Mouse (Mus musculus): ENCODE measurements around the gene Ep300. TPM values are rescaled to one million over a fixed set of nuclear protein-coding genes. Genes with fewer than 3 reads are reported as not detected.

Gene Ep300
- total and polyA plus RNA-seq, 3 experiments, result 11.6 to 45.2 (median 32.3) TPM

GRCm38 (mm10) chr15:81561996-81562395, 23.2 kb upstream of the Ep300 start:
- TF ChIP-seq KAT2A (conservative IDR thresholded peaks at IDR 0.05; ENCODE audit: low read depth, low read length) (no peak), POLR2AphosphoS5 (IDR thresholded peaks at IDR 0.05; ENCODE audit: borderline replicate concordance, low read depth, low read length) (no peak), GABPA (IDR thresholded peaks at IDR 0.05; ENCODE audit: low read depth, low read length) (no peak), TCF12 (IDR thresholded peaks at IDR 0.05; ENCODE audit: low read depth, low read length) (no peak), USF1 (IDR thresholded peaks at IDR 0.05; ENCODE audit: low read depth, low read length) (no peak), USF2 (IDR thresholded peaks at IDR 0.05; ENCODE audit: borderline replicate concordance in 1 of 2, insufficient read depth in 1 of 2, low read depth in 1 of 2, low read length in 2 of 2) (no peak), TAL1 (IDR thresholded peaks at IDR 0.05; ENCODE audit: low read length) (no peak), ZKSCAN1 (IDR thresholded peaks at IDR 0.05; ENCODE audit: low read depth, low read length) (no peak)
- no peaks in the 10 kb centered on the region for H3K9me3 ChIP-seq (replicated peaks; ENCODE audit: insufficient read depth, low read length)
- no peak for DNase-seq (ENCODE audit: low read depth, low spot score)
- no peak overlapping the region for H3K4me3 ChIP-seq (ENCODE audit: control insufficient read depth in 1 of 2, insufficient read depth in 1 of 2, low read depth in 2 of 2, low read length in 2 of 2)
- no peak overlapping the region for H3K9ac ChIP-seq (ENCODE audit: control insufficient read depth, low read depth, low read length, poor library complexity, severe bottlenecking)
- no peaks in the 10 kb centered on the region for H3K79me2 ChIP-seq (ENCODE audit: control insufficient read depth, insufficient read depth, low read length, poor library complexity)
- H3K27ac ChIP-seq (ENCODE audit: control insufficient read depth, low read depth, low read length), result no peak overlapping the region
- H3K36me3 ChIP-seq (ENCODE audit: control insufficient read depth in 1 of 2, insufficient read depth in 2 of 2, low read length in 2 of 2), result no peaks in the 10 kb centered on the region
- H3K27me3 ChIP-seq (ENCODE audit: control insufficient read depth in 1 of 2, insufficient read depth in 2 of 2, low read length in 2 of 2), result no peaks in the 10 kb centered on the region; a peak in 1 of 4 replicates
- no peaks in the 10 kb centered on the region; a peak in 1 of 4 replicates for H3K4me1 ChIP-seq (ENCODE audit: control insufficient read depth in 1 of 2, insufficient read depth in 2 of 2, low read length in 2 of 2)

- H3K36me3 ChIP-seq (ENCODE audit: control insufficient read depth in 1 of 2, insufficient read depth in 2 of 2, low read length in 2 of 2), result peaks cover 0 to 3% of the 10 kb centered on the region in 2 experiments; a peak in 2 of 4 replicates
- no peak for DNase-seq (ENCODE audit: low read depth, low spot score)
- no peak overlapping the region for H3K9ac ChIP-seq (ENCODE audit: control insufficient read depth, low read depth, low read length, poor library complexity, severe bottlenecking)
- TF ChIP-seq CHD2 (IDR thresholded peaks at IDR 0.05; ENCODE audit: low read length), result no peak
- no peak for TF ChIP-seq RAD21 (IDR thresholded peaks at IDR 0.05; ENCODE audit: low read depth, low read length)
- no peak for TF ChIP-seq JUND (IDR thresholded peaks at IDR 0.05; ENCODE audit: low read depth, low read length)
- TF ChIP-seq NELFE (IDR thresholded peaks at IDR 0.05; ENCODE audit: low read depth, low read length), result no peak
- no peak for TF ChIP-seq POLR2A (IDR thresholded peaks at IDR 0.05; ENCODE audit: control insufficient read depth in 1 of 2, insufficient read depth in 1 of 2, low read depth in 1 of 2, low read length in 2 of 2, poor library complexity in 1 of 2)
- TF ChIP-seq NRF1 (IDR thresholded peaks at IDR 0.05; ENCODE audit: insufficient read depth, low read depth, low read length, poor library complexity, severe bottlenecking), result no peak
- no peak for TF ChIP-seq POLR2AphosphoS2 (IDR thresholded peaks at IDR 0.05; ENCODE audit: low read length)
- TF ChIP-seq ZMIZ1 (IDR thresholded peaks at IDR 0.05; ENCODE audit: low read depth, low read length), result no peak
- no peak overlapping the region for H3K4me3 ChIP-seq (ENCODE audit: control insufficient read depth in 1 of 2, insufficient read depth in 1 of 2, low read depth in 2 of 2, low read length in 2 of 2)
- peaks cover 0 to 2% of the 10 kb centered on the region in 2 experiments; a peak in 2 of 4 replicates for H3K4me1 ChIP-seq (ENCODE audit: control insufficient read depth in 1 of 2, insufficient read depth in 2 of 2, low read length in 2 of 2)
- no peak overlapping the region for H3K27ac ChIP-seq (ENCODE audit: control insufficient read depth, low read depth, low read length)
- no peaks in the 10 kb centered on the region for H3K79me2 ChIP-seq (ENCODE audit: control insufficient read depth, insufficient read depth, low read length, poor library complexity)
- H3K9me3 ChIP-seq (replicated peaks; ENCODE audit: insufficient read depth, low read length), result no peaks in the 10 kb centered on the region
- no peaks in the 10 kb centered on the region; a peak in 1 of 4 replicates for H3K27me3 ChIP-seq (ENCODE audit: control insufficient read depth in 1 of 2, insufficient read depth in 2 of 2, low read length in 2 of 2)
These were observed 22.4 kb upstream of the Ep300 start for GRCm38 (mm10) chr15:81562491-81563488.
